Mouse (Mus musculus) E14TG2a.4 (cell line): ENCODE measurements around the gene Trappc6b.
A peak's percentile ranks its signal among the peaks of the same experiment; 100 is the strongest.

ENCODE experiments used
- H3K27me3 ChIP-seq: 2 replicates; pipeline ENCODE4 v1.6.1; 2014; ENCODE audit warnings: low read length, control low read depth; ENCODE audit not compliant: insufficient read depth
- H3K36me3 ChIP-seq: 2 replicates; pipeline ENCODE4 v1.6.1; 2014; ENCODE audit warnings: low read length, control low read depth; ENCODE audit not compliant: insufficient read depth
- H3K4me1 ChIP-seq: replicated peaks from 2 replicates; pipeline ENCODE4 v1.6.1; 2014; ENCODE audit warnings: low read depth, low read length, control low read depth
- H3K4me3 ChIP-seq: replicated peaks from 2 replicates; pipeline ENCODE4 v1.5.1; 2014; ENCODE audit warnings: mild to moderate bottlenecking, low read length
- H3K9me3 ChIP-seq: 2 replicates; pipeline ENCODE4 v1.6.1; 2014; ENCODE audit warnings: low read length, control low read depth
- CTCF ChIP-seq: conservative IDR thresholded peaks from 2 replicates; pipeline ENCODE4 v1.5.1; 2014; ENCODE audit warnings: low read length
- NANOG ChIP-seq: IDR thresholded peaks from 2 replicates; pipeline ENCODE4 v1.6.1; 2014; ENCODE audit warnings: borderline replicate concordance, low read length, mixed read lengths
- POU5F1 ChIP-seq: IDR thresholded peaks from 2 replicates; pipeline ENCODE4 v1.6.1; 2014; ENCODE audit warnings: low read length, borderline replicate concordance

Gene Trappc6b

DNA sequence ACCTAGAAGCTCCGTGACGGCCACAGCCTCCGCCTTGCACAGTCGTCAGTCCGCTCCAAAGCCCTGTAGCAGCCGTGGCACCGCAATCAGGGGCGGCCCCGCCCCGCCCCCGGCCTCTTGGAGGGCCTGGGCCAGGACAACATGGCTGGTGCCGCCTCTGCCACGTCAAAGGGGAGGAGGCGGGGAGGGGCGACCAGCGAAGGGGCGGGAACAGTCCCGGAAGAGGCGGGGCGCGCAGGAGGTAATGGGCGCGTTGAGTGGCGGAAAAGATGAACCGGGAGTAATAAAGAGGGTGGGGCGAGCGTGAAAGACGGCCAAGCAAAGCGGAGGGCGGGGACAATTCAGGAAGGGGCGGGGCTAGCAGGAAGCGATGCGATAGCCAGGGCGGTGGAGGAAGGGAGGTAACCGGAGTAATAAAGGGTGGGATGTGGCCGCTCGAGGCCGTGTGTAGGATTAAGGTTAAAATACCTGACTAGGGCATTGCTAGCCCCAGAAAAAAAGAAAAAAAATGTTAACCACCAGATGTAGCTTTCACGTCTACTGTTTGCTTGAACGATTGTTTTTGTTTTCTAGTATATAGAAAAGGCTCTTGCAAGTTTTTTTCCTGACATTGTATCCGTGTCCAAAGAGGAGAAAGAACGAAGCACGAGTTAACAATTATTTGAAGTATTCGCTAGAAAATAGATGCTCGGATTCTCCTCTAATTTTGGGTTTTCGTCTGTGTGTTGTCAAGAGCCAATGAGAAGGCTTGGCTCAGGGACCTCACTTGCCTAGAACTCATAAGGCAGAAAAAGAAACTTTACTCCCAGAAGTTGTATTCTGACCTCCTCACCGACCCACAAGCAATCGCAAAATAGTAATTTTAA is 49.2 kb downstream of the Trappc6b start, which contains the start of gene Sec23a:
Gene Sec23a, minus strand, starts transcription at position 174 of the 866 bp plus-strand sequence.
- Histone ChIP-seq H3K4me3 (peak within 1 kb of the TSS; percentile 95), H3K27me3 (no peaks in the 10 kb centered on the region), H3K4me1 (peaks cover 25% of the 10 kb centered on the region), H3K36me3 (peaks cover 39% of the 10 kb centered on the region), H3K9me3 (no peaks in the 10 kb centered on the region)
- no peak for TF ChIP-seq NANOG
- TF ChIP-seq CTCF, result no peak
- no peak for TF ChIP-seq POU5F1

DNA sequence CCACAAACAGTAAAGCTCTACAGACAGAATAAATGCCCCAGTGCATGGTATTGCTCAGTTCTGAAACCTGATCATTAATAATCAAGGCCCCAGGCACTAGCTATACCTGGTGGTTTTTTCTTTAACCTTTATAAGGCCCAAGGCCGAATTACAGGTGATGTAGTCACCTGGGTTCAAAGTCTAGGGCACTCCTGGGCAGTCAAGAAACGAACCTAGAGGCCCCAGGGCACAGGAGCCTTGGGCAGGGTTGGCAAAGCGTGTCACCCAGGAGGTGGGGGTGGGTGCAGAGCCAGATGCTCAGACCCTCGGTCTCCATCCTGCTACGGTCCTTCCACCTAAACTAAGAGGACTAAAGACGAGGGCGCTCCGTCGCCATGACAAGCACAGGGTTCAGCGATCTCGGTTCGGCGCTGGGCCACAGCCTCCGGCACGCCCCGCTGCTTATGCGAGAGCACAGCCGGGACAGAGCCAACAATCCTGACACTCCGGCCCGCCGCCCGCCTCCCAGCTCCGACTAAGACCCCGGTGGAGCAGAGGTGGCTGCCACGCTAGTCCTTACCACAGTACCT is 49.9 kb downstream of the Trappc6b start:
- H3K36me3 ChIP-seq, result peaks cover 39% of the 10 kb centered on the region
- TF ChIP-seq CTCF (no peak), NANOG (no peak), POU5F1 (no peak)
- H3K4me3 ChIP-seq, result peak overlapping the region; percentile 95

DNA sequence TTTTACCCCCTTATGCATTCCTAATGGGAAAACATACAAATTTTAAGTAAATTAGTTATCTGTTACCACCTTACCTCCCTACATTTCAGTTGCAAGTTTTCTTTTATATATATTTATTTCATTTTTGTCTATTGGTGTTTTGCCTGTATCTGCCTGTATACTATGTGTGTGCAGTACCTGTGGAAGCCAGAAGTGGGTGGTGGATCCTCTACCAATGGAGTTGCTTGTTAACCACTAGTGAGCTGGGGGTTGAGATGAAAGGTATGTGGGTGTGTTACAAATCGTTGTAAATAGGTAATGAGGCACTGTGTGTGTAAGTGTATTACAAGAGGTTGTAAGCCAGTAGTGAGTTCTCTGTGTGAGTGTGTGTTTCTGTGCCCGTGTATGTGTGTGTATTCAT is 50.8 kb downstream of the Trappc6b start:
- no peaks in the 10 kb centered on the region for H3K9me3 ChIP-seq
- H3K27me3 ChIP-seq, result no peaks in the 10 kb centered on the region
- peaks cover 25% of the 10 kb centered on the region for H3K4me1 ChIP-seq
- peaks cover 39% of the 10 kb centered on the region for H3K36me3 ChIP-seq
- TF ChIP-seq POU5F1 (no peak), CTCF (no peak)
- no peak overlapping the region for H3K4me3 ChIP-seq

More for the DNA sequence above, 49.9 kb downstream of the Trappc6b start:
- Histone ChIP-seq H3K9me3 (no peaks in the 10 kb centered on the region), H3K27me3 (no peaks in the 10 kb centered on the region), H3K4me1 (peaks cover 25% of the 10 kb centered on the region)
